Mouse (Mus musculus) thymus, adult 2 months (tissue): Measurements from ENCODE around the gene Gm4847. TPM values are rescaled to one million over a fixed set of nuclear protein-coding genes. Genes with fewer than 3 reads are reported as not detected.

Source experiments
- DNase-seq: peaks from one replicate; pipeline ENCODE4 v3.0.0; 2021
- H3K27ac ChIP-seq: fragments of 200-500 bp; 2 replicates; pipeline ENCODE4 v1.5.1; 2012; ENCODE audit warnings: low read length, control low read depth; ENCODE audit not compliant: control insufficient read depth, insufficient read depth
- H3K27me3 ChIP-seq: fragments of 200-500 bp; 2 replicates; pipeline ENCODE4 v1.6.1; 2012; ENCODE audit warnings: mild to moderate bottlenecking, low read length, moderate library complexity, mixed read lengths; ENCODE audit not compliant: control insufficient read depth, insufficient read depth
- H3K36me3 ChIP-seq: fragments of 200-500 bp; 2 replicates; pipeline ENCODE4 v1.6.1; 2012; ENCODE audit warnings: mild to moderate bottlenecking, low read length, moderate library complexity; ENCODE audit not compliant: control insufficient read depth, insufficient read depth
- H3K4me1 ChIP-seq: fragments of 200-500 bp; replicated peaks from 2 replicates; pipeline ENCODE4 v1.6.1; 2012; ENCODE audit warnings: low read length; ENCODE audit not compliant: control insufficient read depth, insufficient read depth
- H3K4me3 ChIP-seq: fragments of 200-500 bp; 2 replicates; pipeline ENCODE4 v1.5.1; 2012; ENCODE audit warnings: mild to moderate bottlenecking, low read length, control low read depth, moderate library complexity; ENCODE audit not compliant: control insufficient read depth, insufficient read depth
- CTCF ChIP-seq: fragments of 200-500 bp; IDR thresholded peaks from 2 replicates; pipeline ENCODE4 v1.5.1; 2012; ENCODE audit warnings: mild to moderate bottlenecking, control low read depth, low read length, moderate library complexity, borderline replicate concordance; ENCODE audit not compliant: control insufficient read depth, poor library complexity, insufficient read depth; ENCODE audit errors: extremely low read depth
- POLR2A ChIP-seq: fragments of 200-500 bp; IDR thresholded peaks from 2 replicates; pipeline ENCODE4 v1.6.1; 2012; ENCODE audit warnings: mild to moderate bottlenecking, low read length, control low read depth, moderate library complexity; ENCODE audit not compliant: control insufficient read depth, poor library complexity, insufficient read depth; ENCODE audit errors: extremely low read depth
- WGBS: fragments of 180-500 bp; shearing (Covaris S2); methylation state at CpG from one replicate; pipeline ENCODE4 v1.1.7; 2018; 5-methylcytosine and 5-hydroxymethylcytosine counted together
- polyA plus RNA-seq: library from polyadenylated mRNA; depleted of rRNA; stranded (reverse); fragments of >200 nt; gene quantifications from 2 replicates; pipeline ENCODE4 v1.2.3, GENCODE M21; 2012; rRNA removed

Gm4847 gene
- polyA plus RNA-seq, result 0.03 TPM in 1 of 2 replicates, not detected in the other

- Histone ChIP-seq H3K27me3 (no peaks in the 10 kb centered on the region), H3K4me3 (no peak within 1 kb of the TSS), H3K4me1 (no peaks in the 10 kb centered on the region), H3K36me3 (no peaks in the 10 kb centered on the region), H3K27ac (no peak within 1 kb of the TSS)
- no peak for DNase-seq
- TF ChIP-seq POLR2A (no peak), CTCF (no peak)
- WGBS, result 85% methylated on average over 2 of the region's 2 CpGs
Observed at GRCm38 (mm10) chr1:166647593-166647992, at the start of gene Gm4847. TSS of gene Gm4847 (minus strand) at chr1:166647693.

- no peak for TF ChIP-seq POLR2A
- no peak for TF ChIP-seq CTCF
- Histone ChIP-seq H3K4me1 (no peaks in the 10 kb centered on the region), H3K27ac (no peak within 1 kb of the TSS), H3K27me3 (no peaks in the 10 kb centered on the region), H3K36me3 (no peaks in the 10 kb centered on the region), H3K4me3 (no peak within 1 kb of the TSS)
- DNase-seq, result no peak
- 88% methylated on average over 1 of the region's 1 CpGs for WGBS
Observed at GRCm38 (mm10) chr1:166681745-166682144, 34.3 kb upstream of the Gm4847 start, which contains the start of gene Fmo9. TSS of gene Fmo9 (minus strand) at chr1:166681845.

- H3K4me3 ChIP-seq, result no peak overlapping the region
- TF ChIP-seq CTCF, result no peak
- no peak for TF ChIP-seq POLR2A
- no peaks in the 10 kb centered on the region for H3K36me3 ChIP-seq
- DNase-seq, result no peak
- WGBS, result 92% methylated on average over 5 of the region's 5 CpGs
- no peak overlapping the region for H3K27ac ChIP-seq
- no peaks in the 10 kb centered on the region for H3K27me3 ChIP-seq
- no peaks in the 10 kb centered on the region for H3K4me1 ChIP-seq
Observed at GRCm38 (mm10) chr1:166669264-166669663, 21.8 kb upstream of the Gm4847 start.

- DNase-seq, result no peak
- TF ChIP-seq POLR2A, result no peak
- TF ChIP-seq CTCF, result no peak
- Histone ChIP-seq H3K27me3 (no peaks in the 10 kb centered on the region), H3K27ac (no peak overlapping the region), H3K4me1 (no peaks in the 10 kb centered on the region), H3K36me3 (no peaks in the 10 kb centered on the region), H3K4me3 (no peak overlapping the region)
- WGBS, result 93% methylated on average over 8 of the region's 8 CpGs
Observed at GRCm38 (mm10) chr1:166660800-166661199, 13.3 kb upstream of the Gm4847 start.

Other genes with a start within 250 kb of the Gm4847 start
- 7.4 and 8.1 TPM in 2 replicates for gene Pogk, start 237.8 kb downstream of the Gm4847 start, polyA plus RNA-seq
- not detected in 2 replicates for gene Gm4846, start 150.1 kb downstream of the Gm4847 start, polyA plus RNA-seq
- not detected in 2 replicates for gene Fmo9, start 34.2 kb upstream of the Gm4847 start, polyA plus RNA-seq